Mouse (Mus musculus): Measurements from ENCODE around the gene Spock1.

DNA sequence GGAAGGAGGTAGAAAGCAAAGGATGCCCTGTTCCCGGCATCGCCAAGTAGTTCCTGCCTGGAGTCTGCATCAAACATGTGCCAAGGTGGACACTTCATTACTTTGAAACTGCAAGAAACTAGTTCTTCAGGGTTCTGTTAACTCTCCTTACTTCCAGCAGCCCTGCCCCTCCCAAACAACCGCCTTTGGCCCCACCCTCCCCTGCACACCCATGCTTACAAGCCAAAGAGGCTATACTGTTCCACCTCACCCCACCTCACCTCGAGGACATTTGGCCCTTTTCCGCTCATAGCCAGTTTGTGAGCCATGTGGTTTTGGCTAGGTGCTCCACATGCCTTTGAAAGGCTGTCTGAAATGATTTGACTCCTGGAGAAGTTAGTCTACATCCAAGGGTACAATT, 211.4 kb downstream of the Spock1 start:
- TF ChIP-seq CTCF (IDR thresholded peaks at IDR 0.05; ENCODE audit: borderline replicate concordance, insufficient read depth, low read length) (no peak), POLR2A (IDR thresholded peaks at IDR 0.05; ENCODE audit: low read depth, low read length) (no peak)
